Mouse (Mus musculus) C2C12 (cell line): Measurements from ENCODE around the gene Zbtb40. TPM values are rescaled to one million over a fixed set of nuclear protein-coding genes. Genes with fewer than 3 reads are reported as not detected.

Experiments used
- H3K27me3 ChIP-seq: one replicate; pipeline ENCODE4 v1.6.1; 2011; ENCODE audit not compliant: control insufficient read depth, insufficient read depth, insufficient read length
- H3K36me3 ChIP-seq: one replicate; pipeline ENCODE4 v1.6.1; 2011; ENCODE audit not compliant: control insufficient read depth, insufficient read depth
- H3K4me3 ChIP-seq: one replicate; pipeline ENCODE4 v1.5.1; 2011; ENCODE audit warnings: mild to moderate bottlenecking, control low read depth; ENCODE audit not compliant: poor library complexity, insufficient read depth, severe bottlenecking
- H3K79me2 ChIP-seq: one replicate; pipeline ENCODE4 v1.6.1; 2011; ENCODE audit not compliant: control insufficient read depth, insufficient read depth
- H3K79me3 ChIP-seq: one replicate; pipeline ENCODE4 v1.6.1; 2011; ENCODE audit warnings: low read depth, control low read depth
- H3ac ChIP-seq: one replicate; pipeline ENCODE3; 2011; ENCODE audit warnings: low read depth; ENCODE audit not compliant: control insufficient read depth, insufficient read length
- CEBPB ChIP-seq: IDR thresholded peaks from one replicate; pipeline ENCODE4 v1.6.1; 2011; ENCODE audit warnings: low read depth, mild to moderate bottlenecking, control low read depth, moderate library complexity
- CTCF ChIP-seq: IDR thresholded peaks from one replicate; pipeline ENCODE4 v1.5.1; 2011; ENCODE audit not compliant: control insufficient read depth, insufficient read depth, insufficient read length
- FOSL1 ChIP-seq: IDR thresholded peaks from one replicate; pipeline ENCODE4 v1.8.0; 2011; ENCODE audit warnings: mild to moderate bottlenecking, low read length; ENCODE audit not compliant: poor library complexity, insufficient read depth, severe bottlenecking
- MAX ChIP-seq: IDR thresholded peaks from one replicate; pipeline ENCODE4 v1.6.1; 2011; ENCODE audit warnings: mild to moderate bottlenecking, control low read depth
- MYOD1 ChIP-seq: IDR thresholded peaks from one replicate; pipeline ENCODE4 v1.6.1; 2011; ENCODE audit warnings: low read depth; ENCODE audit not compliant: control insufficient read depth, insufficient read length
- MYOG ChIP-seq: IDR thresholded peaks from one replicate; pipeline ENCODE4 v1.6.1; 2011; ENCODE audit not compliant: control insufficient read depth, insufficient read length; ENCODE audit errors: extremely low read depth
- USF1 ChIP-seq: IDR thresholded peaks from one replicate; pipeline ENCODE4 v1.6.1; 2011; ENCODE audit warnings: low read depth, mild to moderate bottlenecking, control low read depth, moderate library complexity
- long read RNA-seq, 2 experiments: library from polyadenylated mRNA; unstranded; transcript quantifications; one replicate each; pipeline ENCODE4 v2.0.0; 2019 to 2020
- polyA plus RNA-seq: library from polyadenylated mRNA; unstranded; fragments of >200 nt; fragmentation: generic; extraction: Trizol; gene quantifications from one replicate; pipeline ENCODE4 v1.2.1, GENCODE M21; 2012; ENCODE audit warnings: missing spikeins

The Zbtb40 gene
- polyA plus RNA-seq = 9.1 TPM
- long read RNA-seq, experiment 1, partial matches to known transcripts = 0 of 2 reads
- long read RNA-seq, experiment 1, other reads (novel, unspliced or antisense) = 2 of 2 reads
- long read RNA-seq, experiment 2, partial matches to known transcripts = 11 of 13 reads
- long read RNA-seq, experiment 2, other reads (novel, unspliced or antisense) = 2 of 13 reads

DNA sequence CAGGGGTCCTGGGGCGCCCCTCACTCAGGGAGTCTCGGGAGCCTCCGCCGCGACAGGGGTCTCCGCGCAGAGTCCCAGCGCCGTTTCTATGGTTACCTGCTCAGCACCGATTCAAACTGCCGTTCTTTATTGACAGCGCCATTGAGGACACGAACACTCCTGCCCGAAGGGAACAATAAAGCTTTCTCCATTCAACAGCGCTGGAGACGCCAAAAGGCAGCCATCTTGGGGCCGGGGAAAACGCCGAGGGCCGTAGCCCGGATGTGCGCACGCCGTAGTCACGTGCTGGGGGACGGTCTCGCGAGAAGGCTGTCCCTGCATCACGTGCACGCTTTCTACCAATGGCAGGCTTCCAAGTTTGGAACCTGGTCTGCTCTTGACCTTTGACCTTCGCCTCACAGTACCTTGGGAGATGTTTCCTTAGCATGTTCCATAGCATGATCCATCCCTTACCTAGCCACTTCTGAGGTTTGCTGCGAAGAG, at the start of gene Zbtb40:
Gene Zbtb40, minus strand, starts transcription at position 252 of the 483 bp plus-strand sequence.
- Histone ChIP-seq H3K79me3 (peaks cover 4% of the 10 kb centered on the region), H3K27me3 (peaks cover 7% of the 10 kb centered on the region), H3K36me3 (no peaks in the 10 kb centered on the region), H3K79me2 (peaks cover 38% of the 10 kb centered on the region), H3ac (peak within 1 kb of the TSS; percentile 93), H3K4me3 (peak within 1 kb of the TSS; percentile 73)
- TF ChIP-seq MAX = peak; percentile 93
- TF ChIP-seq USF1 = peak; percentile 100
- no peak for TF ChIP-seq FOSL1
- no peak for TF ChIP-seq CEBPB

DNA sequence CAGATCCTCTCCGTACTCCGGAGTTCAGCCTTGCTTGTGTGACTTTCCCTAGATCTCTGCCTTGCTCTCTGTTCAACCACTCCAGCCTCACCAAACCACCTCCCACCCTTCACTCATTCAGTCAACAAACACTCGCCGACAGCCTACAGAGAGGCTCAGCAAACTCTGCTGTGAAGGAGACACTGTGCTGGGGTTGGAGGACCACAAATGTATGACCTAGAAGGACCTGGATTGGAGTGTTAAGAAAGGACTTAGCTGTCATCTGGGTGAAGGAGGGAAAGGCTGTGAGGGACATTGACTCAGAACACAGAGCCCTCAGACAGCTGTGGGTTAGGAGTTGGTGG, 49.4 kb upstream of the Zbtb40 start:
- no peak overlapping the region for H3K4me3 ChIP-seq
- no peaks in the 10 kb centered on the region for H3K27me3 ChIP-seq
- no peaks in the 10 kb centered on the region for H3K79me2 ChIP-seq
- TF ChIP-seq FOSL1 (no peak), CEBPB (no peak), MYOG (no peak), MAX (no peak), MYOD1 (no peak), CTCF (no peak), USF1 (no peak)
- H3ac ChIP-seq = no peak overlapping the region
- no peaks in the 10 kb centered on the region for H3K79me3 ChIP-seq
- no peaks in the 10 kb centered on the region for H3K36me3 ChIP-seq

DNA sequence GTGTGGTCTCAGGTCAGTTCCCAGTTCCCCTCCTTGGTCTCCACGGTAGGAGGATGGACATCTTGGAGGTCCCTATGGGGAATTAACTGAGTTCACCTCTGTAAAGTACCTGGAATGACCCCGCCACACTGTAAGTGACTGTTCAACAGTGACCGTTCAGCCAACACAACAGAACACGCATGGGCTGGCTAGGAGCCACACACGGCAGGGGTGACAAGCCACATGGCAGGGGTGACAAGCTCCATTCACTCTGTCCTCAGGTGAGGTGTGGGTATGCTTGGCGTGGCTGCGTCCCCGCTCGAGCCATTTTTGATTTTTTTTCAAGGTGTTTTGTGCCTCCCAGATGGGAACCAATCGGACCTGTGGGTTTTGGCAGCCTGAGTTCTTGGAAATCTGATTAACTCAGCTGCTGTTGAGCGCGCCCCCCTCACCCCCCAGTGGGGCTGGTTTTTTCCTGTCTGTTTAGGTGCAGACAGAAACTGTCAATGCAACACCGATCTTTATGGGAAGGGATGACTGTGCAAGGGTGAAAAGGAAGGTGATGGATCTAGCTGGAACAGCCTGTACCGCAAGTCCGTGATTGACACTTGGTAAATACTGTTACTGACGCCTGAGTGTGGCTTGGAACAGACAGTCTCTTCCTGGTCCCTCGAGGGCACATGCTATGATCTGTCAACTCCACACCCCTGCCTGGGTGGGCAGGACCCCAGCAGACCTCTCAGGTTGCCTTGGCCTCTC, 48.8 kb upstream of the Zbtb40 start:
- Histone ChIP-seq H3K79me3 (no peaks in the 10 kb centered on the region), H3K27me3 (no peaks in the 10 kb centered on the region), H3K4me3 (no peak overlapping the region), H3K36me3 (no peaks in the 10 kb centered on the region), H3K79me2 (no peaks in the 10 kb centered on the region), H3ac (no peak overlapping the region)
- TF ChIP-seq FOSL1 (no peak), USF1 (no peak), CEBPB (no peak)

DNA sequence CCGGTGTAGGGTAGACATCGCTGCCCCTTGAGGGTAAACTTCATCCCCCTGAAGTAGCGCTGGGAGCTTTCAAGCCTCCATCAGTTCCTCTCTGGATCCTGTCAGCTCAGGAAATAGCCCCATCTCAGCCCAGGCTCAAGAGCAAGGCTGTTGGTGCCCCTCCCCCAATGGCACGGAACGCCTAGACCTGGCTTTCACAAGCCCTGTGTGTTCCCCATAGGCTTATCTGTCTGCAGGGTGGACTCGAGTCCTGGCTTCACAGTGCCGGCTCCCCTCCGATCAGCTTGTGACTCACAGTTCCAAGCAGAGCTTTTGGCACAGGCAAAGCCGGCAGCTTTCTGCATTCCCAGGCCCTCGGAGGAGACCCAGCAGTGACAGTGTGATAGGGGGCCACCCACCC, 47.8 kb upstream of the Zbtb40 start:
- Histone ChIP-seq H3K36me3 (no peaks in the 10 kb centered on the region), H3K27me3 (peaks cover 1% of the 10 kb centered on the region), H3K79me2 (no peaks in the 10 kb centered on the region), H3ac (no peak overlapping the region), H3K4me3 (no peak overlapping the region), H3K79me3 (no peaks in the 10 kb centered on the region)
- TF ChIP-seq MAX (no peak), USF1 (no peak), CEBPB (no peak), FOSL1 (no peak), CTCF (no peak), MYOD1 (no peak), MYOG (no peak)

DNA sequence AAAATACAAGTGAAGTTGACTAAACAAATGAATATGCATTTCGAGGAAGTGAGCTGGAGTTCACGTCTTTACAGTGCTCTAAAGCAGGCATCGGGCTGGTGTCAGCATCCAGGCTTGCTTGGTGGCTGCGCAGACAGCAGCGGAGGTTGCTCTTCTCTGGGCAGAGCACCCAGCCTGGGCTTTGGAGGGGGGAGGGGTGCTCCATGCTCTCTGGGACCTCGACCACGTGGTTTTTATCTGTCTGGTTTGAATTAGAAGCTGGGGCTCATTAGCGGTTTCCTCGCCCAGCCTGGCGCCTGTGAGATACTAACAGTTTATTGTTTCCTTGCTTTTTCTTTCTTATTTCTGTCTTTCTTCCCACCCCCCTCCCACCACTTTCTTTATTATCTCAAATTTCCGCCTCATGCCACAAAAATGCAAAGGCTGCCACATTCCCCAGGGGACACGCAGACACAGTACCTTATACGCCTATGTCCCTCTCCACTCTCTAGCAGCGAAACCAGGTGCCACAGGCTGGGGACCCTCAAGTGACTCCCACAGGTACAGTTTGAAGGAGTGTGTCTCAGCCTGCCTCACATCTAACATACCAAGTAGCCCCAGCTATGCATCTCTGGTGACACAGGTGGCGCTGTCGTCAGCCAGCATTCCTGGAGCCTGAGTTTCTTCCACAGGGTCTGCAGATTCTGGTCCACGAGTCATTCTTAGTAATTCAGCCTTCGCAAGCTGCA, 36.6 kb upstream of the Zbtb40 start:
- H3K79me3 ChIP-seq = no peaks in the 10 kb centered on the region
- no peaks in the 10 kb centered on the region for H3K79me2 ChIP-seq
- no peak overlapping the region for H3ac ChIP-seq
- no peak overlapping the region for H3K4me3 ChIP-seq
- H3K36me3 ChIP-seq = no peaks in the 10 kb centered on the region
- H3K27me3 ChIP-seq = peaks cover 11% of the 10 kb centered on the region
- TF ChIP-seq MAX (peak; percentile 63), USF1 (peak; percentile 72), MYOG (no peak), CTCF (no peak), MYOD1 (peak; percentile 57), CEBPB (no peak), FOSL1 (no peak)
